Mouse (Mus musculus) T-cell, adult 2 months (primary cell): ENCODE results near the gene Immp2l.
A peak's percentile ranks its signal among the peaks of the same experiment; 100 is the strongest.

Experiments used
- DNase-seq: peaks from one replicate; pipeline ENCODE4 v3.0.0; 2022; ENCODE audit warnings: low spot score

Immp2l gene

DNA sequence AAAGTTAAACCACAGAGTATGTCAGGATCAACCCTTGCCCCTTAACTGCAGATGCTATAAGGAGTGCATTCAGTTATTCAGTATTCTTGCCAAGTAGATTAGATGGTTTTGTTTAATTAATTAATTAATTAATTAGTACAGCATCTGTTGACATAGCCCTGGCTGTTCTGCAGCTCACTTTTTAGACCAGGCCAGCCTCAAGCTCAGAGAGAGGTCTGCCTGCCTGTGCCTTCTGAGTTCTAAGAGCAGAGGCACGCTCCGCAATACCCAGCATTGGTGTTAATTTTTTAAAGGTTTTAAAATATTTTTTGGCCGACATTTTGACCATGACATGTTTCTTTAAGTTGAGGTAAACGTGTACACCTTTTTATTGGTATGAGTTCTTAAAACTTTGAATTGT lies 292.0 kb downstream of the Immp2l start:
- no peak for DNase-seq

GRCm38 (mm10) chr12:41316426-41316825 lies 292.5 kb downstream of the Immp2l start:
- no peak for DNase-seq

GRCm38 (mm10) chr12:41317431-41317830 lies 293.5 kb downstream of the Immp2l start:
- DNase-seq = no peak

- no peak for DNase-seq
Measured at GRCm38 (mm10) chr12:41322018-41322417, 298.1 kb downstream of the Immp2l start.

DNA sequence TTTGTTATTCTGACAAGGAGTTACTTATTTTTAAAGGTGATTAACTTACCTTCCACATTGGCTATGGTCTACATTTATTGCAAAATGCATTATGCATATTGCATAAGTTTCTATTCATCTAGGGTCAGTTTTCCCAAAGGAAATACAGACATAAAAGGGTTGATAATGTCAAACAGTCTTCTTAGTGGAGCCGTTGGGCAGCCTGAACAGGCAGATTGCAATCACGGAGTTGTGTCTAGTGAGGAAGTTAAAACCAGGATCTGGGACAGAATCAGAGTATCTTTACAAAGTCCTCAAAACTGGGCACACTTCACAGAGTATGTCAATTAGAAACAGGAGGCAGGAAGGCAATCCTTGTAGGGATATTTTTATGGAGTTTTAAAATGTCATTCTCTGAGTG lies 300.5 kb downstream of the Immp2l start:
- DNase-seq = no peak

DNA sequence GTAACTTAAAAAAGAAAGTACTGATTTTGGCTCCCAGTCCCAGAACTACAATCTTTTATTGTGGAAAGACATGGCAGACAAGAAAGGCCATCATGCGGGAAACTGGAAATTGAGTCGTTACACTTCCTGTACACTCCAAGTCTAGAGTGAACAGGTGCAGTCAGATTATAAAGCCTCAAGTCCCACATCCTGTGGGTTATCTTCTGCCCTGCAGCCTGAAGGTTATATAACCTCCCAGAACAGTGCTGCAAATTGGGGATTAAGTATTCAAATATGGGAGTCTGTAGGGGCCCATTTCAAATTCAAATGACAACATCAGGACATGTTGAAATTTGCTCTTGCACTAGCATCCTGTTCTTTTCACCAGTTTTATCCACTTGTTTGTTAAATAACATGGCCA lies 301.9 kb downstream of the Immp2l start:
- peak; percentile 10 for DNase-seq

- no peak for DNase-seq
Measured at GRCm38 (mm10) chr12:41330988-41331671, 307.2 kb downstream of the Immp2l start.

- DNase-seq = no peak
Measured at GRCm38 (mm10) chr12:41345621-41346020, 321.7 kb downstream of the Immp2l start.

DNA sequence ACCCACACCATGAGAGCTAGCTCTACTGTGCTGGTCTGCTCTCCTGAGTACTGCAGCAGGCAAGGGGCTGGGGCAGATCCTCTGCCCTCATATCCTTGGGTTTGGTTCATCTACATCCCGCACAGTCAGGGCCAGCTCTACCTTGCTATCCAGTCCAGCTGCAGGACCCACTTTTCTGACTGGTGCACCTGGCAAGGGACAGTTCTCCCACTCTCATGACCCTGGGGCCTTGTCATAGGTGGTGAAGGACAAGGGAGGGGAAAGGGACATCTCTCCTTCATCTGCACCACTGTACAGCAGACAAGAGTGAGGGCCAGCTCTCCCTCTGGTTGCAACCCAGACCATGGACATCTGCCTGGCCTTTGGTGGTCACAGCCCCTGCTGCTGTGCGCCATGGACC lies 323.6 kb downstream of the Immp2l start:
- DNase-seq = no peak

- no peak for DNase-seq
Measured at GRCm38 (mm10) chr12:41349386-41349785, 325.5 kb downstream of the Immp2l start.

- DNase-seq = no peak
Measured at GRCm38 (mm10) chr12:41349814-41350213, 325.9 kb downstream of the Immp2l start.

GRCm38 (mm10) chr12:41351275-41351674 lies 327.4 kb downstream of the Immp2l start:
- no peak for DNase-seq

GRCm38 (mm10) chr12:41354857-41355256 lies 331.0 kb downstream of the Immp2l start:
- no peak for DNase-seq

DNA sequence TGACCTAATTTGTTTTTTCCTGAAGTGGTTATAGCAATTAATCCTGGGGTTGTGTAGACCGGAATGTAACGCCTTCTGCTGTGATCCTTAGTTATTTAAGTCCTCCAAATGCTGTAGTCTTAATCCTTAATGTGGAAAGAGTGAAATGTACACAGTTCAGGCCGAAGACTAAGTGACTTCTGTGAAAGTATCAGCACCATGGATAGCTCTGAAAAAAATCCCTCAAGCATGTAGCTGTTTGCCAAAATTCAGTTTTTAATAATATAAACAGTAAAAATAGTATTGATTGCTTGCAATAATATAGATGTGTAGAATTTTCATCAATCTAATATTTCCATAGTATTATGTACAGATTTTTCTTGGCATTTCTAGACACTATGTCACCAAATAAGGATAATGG lies 332.1 kb downstream of the Immp2l start:
- DNase-seq = no peak

DNA sequence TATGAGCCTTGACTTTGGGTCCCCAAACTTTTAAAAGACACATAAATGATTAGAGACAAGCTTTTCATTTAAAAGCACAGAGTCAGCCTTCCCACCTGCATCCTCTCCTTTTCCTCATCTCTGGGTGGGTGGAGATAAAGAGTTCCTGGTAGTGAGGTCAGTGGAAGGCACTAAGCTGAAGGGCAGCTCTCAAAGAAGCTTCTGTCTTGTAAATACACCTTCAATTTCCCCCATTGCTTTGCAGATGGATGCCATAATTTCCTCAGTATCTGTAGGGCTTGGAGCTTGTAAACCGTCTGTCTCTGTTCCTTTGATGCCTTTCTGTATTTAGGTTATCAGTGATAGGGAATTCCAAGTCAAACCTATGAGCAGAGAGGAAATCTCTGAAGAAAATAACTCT lies 362.8 kb downstream of the Immp2l start:
- DNase-seq = no peak

DNA sequence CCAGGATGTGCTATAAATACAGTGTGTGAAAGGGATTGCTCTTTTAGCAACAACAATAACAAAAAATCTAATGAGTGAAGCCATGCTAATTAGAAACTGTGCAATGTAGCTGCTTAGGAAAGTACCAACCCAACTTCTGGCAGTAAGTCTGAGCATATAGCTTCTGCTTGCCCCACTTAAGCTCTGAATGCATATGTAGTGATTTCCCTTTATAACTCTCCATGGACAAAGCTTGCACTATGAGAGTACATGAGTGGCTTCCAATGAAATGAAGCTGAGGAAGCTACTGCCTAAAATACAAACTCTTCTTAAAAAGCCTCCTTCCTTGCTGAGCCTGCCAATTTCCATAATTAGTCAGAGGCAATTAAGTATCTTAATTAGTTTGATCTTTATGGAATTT lies 370.3 kb downstream of the Immp2l start:
- no peak for DNase-seq

GRCm38 (mm10) chr12:41401136-41401535 lies 377.2 kb downstream of the Immp2l start:
- no peak for DNase-seq

DNA sequence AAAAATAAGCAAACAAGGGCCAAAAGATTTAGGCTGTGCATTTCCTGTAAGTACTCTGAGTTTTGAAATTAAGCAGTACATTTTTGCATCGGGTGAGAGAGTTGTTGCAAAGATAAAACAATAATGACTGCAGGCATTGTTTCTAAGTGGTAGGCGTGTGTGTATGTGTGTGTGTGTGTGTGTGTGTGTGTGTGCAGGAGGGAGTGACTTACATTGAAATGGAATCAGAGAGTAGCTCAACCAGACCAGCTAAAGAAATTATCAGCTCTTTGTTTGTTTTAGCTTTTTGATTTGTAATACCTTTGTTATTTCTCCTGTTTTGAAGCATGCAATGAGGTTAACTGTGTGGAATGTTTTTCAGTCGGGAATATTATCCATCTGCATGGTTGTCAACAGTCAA lies 378.0 kb downstream of the Immp2l start:
- no peak for DNase-seq

- no peak for DNase-seq
Measured at GRCm38 (mm10) chr12:41409431-41409830, 385.5 kb downstream of the Immp2l start.

GRCm38 (mm10) chr12:41416635-41417034 lies 392.7 kb downstream of the Immp2l start:
- DNase-seq = no peak

DNA sequence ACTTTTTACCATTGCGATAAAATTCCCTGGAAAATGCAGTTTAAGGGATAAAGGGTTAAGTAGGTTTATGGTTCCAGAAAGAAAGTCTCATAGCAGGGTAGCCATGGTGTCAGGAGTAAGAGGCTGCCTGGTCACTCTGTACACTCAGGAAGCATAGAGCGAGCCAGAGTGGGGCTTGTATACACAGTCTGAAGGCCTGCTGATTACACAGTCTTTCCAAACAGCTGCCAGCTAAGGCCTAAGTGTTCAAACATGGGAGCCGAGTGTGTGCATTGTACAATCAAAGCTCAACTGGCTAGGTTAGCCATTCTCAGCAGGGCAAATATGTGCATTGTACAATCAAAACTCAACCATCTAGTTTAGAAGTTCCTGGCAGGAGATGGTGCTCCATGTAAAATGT lies 393.2 kb downstream of the Immp2l start:
- no peak for DNase-seq

DNA sequence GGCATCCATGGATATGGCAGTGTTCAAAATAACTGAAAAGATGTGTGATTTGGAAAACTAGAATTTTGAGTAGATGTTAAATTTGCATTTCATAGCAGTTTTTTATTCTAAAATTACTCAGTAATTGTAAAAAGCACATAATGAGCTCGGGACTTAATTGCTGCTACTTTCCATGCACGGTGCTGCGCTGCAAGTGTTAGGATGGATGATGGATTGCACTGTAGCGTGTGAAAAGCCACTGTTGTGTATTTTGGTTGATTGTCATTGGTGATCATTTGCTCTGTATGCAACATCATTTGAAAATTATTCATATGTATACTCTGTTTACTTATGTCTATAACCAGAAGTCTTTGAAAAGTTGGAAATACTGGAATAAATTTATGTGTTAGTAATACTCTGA lies 394.1 kb downstream of the Immp2l start:
- no peak for DNase-seq

GRCm38 (mm10) chr12:41425101-41425679 lies 401.3 kb downstream of the Immp2l start:
- no peak for DNase-seq

GRCm38 (mm10) chr12:41427464-41427863 lies 403.6 kb downstream of the Immp2l start:
- DNase-seq = no peak
